Mouse (Mus musculus) mammary gland, adult 2 months (tissue): ENCODE measurements around the gene Olfr318. TPM values are rescaled to one million over a fixed set of nuclear protein-coding genes. Genes with fewer than 3 reads are reported as not detected.

Source experiments
- polyA plus RNA-seq: library from polyadenylated mRNA; depleted of rRNA; stranded (reverse); fragments of >200 nt; gene quantifications from 2 replicates; pipeline ENCODE4 v1.2.3, GENCODE M21; 2012; ENCODE audit warnings: low replicate concordance; rRNA removed

The Olfr318 gene
- not detected in 2 replicates for polyA plus RNA-seq

GRCm38 (mm10) chr11:58723914-58724313 lies at the start of gene Olfr318:
Olfr318 (minus strand) TSS chr11:58724014.

GRCm38 (mm10) chr11:58772888-58773287 lies 49.1 kb upstream of the Olfr318 start, which contains the start of gene Olfr315:
Olfr315 (plus strand) TSS chr11:58773188.

GRCm38 (mm10) chr11:58752434-58752833 lies 28.6 kb upstream of the Olfr318 start, which contains the start of gene Olfr316:
Olfr316 (plus strand) TSS chr11:58752734.

GRCm38 (mm10) chr11:58738792-58739262 lies 15.0 kb upstream of the Olfr318 start, which contains the start of gene Olfr317:
Olfr317 (minus strand) TSS chr11:58739212.

GRCm38 (mm10) chr11:58698862-58699261 lies 25.0 kb downstream of the Olfr318 start, which contains the start of gene Olfr319:
Olfr319 (plus strand) TSS chr11:58699162.

GRCm38 (mm10) chr11:58680799-58681198 lies 43.0 kb downstream of the Olfr318 start, which contains the start of gene Olfr320:
Olfr320 (plus strand) TSS chr11:58681099.

Other genes starting within 250 kb of the Olfr318 start
- not detected in 2 replicates for gene Olfr332, start 231.5 kb downstream of the Olfr318 start, polyA plus RNA-seq
- gene Olfr331, start 221.4 kb downstream of the Olfr318 start, polyA plus RNA-seq: not detected in 2 replicates
- gene Olfr330, start 189.2 kb downstream of the Olfr318 start, polyA plus RNA-seq: 0.12 TPM in 1 of 2 replicates, not detected in the other
- 0.11 TPM in 1 of 2 replicates, not detected in the other for gene Olfr329-ps, start 177.6 kb downstream of the Olfr318 start, polyA plus RNA-seq
- gene Olfr328, start 168.4 kb downstream of the Olfr318 start, polyA plus RNA-seq: 0.04 TPM in 1 of 2 replicates, not detected in the other
- 0.13 TPM in 1 of 2 replicates, not detected in the other for gene Olfr224, start 153.5 kb downstream of the Olfr318 start, polyA plus RNA-seq
- gene Olfr325, start 146.3 kb downstream of the Olfr318 start, polyA plus RNA-seq: not detected in 2 replicates
- not detected in 2 replicates for gene Olfr324, start 128.9 kb downstream of the Olfr318 start, polyA plus RNA-seq
- 0.82 and 1.9 TPM in 2 replicates for gene 2210407C18Rik, start 107.9 kb downstream of the Olfr318 start, polyA plus RNA-seq
- gene Olfr323, start 93.5 kb downstream of the Olfr318 start, polyA plus RNA-seq: 0.92 TPM in 1 of 2 replicates, not detected in the other
- 0.11 TPM in 1 of 2 replicates, not detected in the other for gene Trim58, start 83.5 kb downstream of the Olfr318 start, polyA plus RNA-seq
- not detected in 2 replicates for gene Olfr322, start 65.2 kb downstream of the Olfr318 start, polyA plus RNA-seq
- not detected in 2 replicates for gene Olfr320, start 42.9 kb downstream of the Olfr318 start, polyA plus RNA-seq
- not detected in 2 replicates for gene Olfr319, start 24.9 kb downstream of the Olfr318 start, polyA plus RNA-seq
- not detected in 2 replicates for gene Olfr317, start 15.2 kb upstream of the Olfr318 start, polyA plus RNA-seq
- not detected in 2 replicates for gene Olfr316, start 28.7 kb upstream of the Olfr318 start, polyA plus RNA-seq
- not detected in 2 replicates for gene Olfr315, start 49.2 kb upstream of the Olfr318 start, polyA plus RNA-seq
- not detected in 2 replicates for gene Olfr314, start 58.9 kb upstream of the Olfr318 start, polyA plus RNA-seq
- gene Fam183b, start 77.9 kb upstream of the Olfr318 start, polyA plus RNA-seq: 0.62 TPM in 1 of 2 replicates, not detected in the other
- gene Olfr313, start 91.0 kb upstream of the Olfr318 start, polyA plus RNA-seq: not detected in 2 replicates
- not detected in 2 replicates for gene Olfr312, start 105.2 kb upstream of the Olfr318 start, polyA plus RNA-seq
- gene Olfr311, start 115.2 kb upstream of the Olfr318 start, polyA plus RNA-seq: not detected in 2 replicates
- 2.2 and 4.6 TPM in 2 replicates for gene Gm12258, start 123.1 kb upstream of the Olfr318 start, polyA plus RNA-seq
- gene 2810021J22Rik, start 143.2 kb upstream of the Olfr318 start, polyA plus RNA-seq: 2.4 and 5.2 TPM in 2 replicates
- 0.98 and 1.5 TPM in 2 replicates for gene Zfp39, start 180.2 kb upstream of the Olfr318 start, polyA plus RNA-seq
- not detected in 2 replicates for gene Btnl10, start 193.9 kb upstream of the Olfr318 start, polyA plus RNA-seq
- 207 and 342 TPM in 2 replicates for gene Rnf187, start 214.9 kb upstream of the Olfr318 start, polyA plus RNA-seq
- 2.9 and 6.0 TPM in 2 replicates for gene Hist3h2ba, start 224.9 kb upstream of the Olfr318 start, polyA plus RNA-seq
- gene Hist3h2a, start 230.7 kb upstream of the Olfr318 start, polyA plus RNA-seq: 15.2 and 22.0 TPM in 2 replicates
- gene Trim17, start 230.7 kb upstream of the Olfr318 start, polyA plus RNA-seq: 0.23 and 0.53 TPM in 2 replicates